Mouse (Mus musculus) midbrain, embryonic 10.5 days (tissue): ENCODE measurements around the gene Map1a. TPM values are rescaled to one million over a fixed set of nuclear protein-coding genes. Genes with fewer than 3 reads are reported as not detected.

Experiments
- DNase-seq: peaks from one replicate; pipeline ENCODE4 v3.0.0-alpha.2; 2017; ENCODE audit warnings: low spot score
- H3K27ac ChIP-seq: fragments of 300-500 bp; sonication (generic); replicated peaks from 2 replicates; pipeline ENCODE4 v1.5.1; 2016; ENCODE audit warnings: mild to moderate bottlenecking
- H3K27me3 ChIP-seq: fragments of 300-500 bp; sonication (generic); 2 replicates; pipeline ENCODE4 v1.6.1; 2016; ENCODE audit warnings: low read depth, mild to moderate bottlenecking; ENCODE audit not compliant: poor library complexity, severe bottlenecking
- H3K36me3 ChIP-seq: fragments of 300-500 bp; sonication (generic); 2 replicates; pipeline ENCODE4 v1.6.1; 2016; ENCODE audit warnings: mild to moderate bottlenecking, moderate library complexity
- H3K4me1 ChIP-seq: fragments of 300-500 bp; sonication (generic); 2 replicates; pipeline ENCODE4 v1.6.1; 2016
- H3K4me3 ChIP-seq: fragments of 300-500 bp; sonication (generic); 2 replicates; pipeline ENCODE4 v1.5.1; 2016; ENCODE audit warnings: mild to moderate bottlenecking, moderate library complexity
- H3K9me3 ChIP-seq: fragments of 300-500 bp; sonication (generic); replicated peaks from 2 replicates; pipeline ENCODE4 v1.6.1; 2016; ENCODE audit warnings: mild to moderate bottlenecking
- WGBS: fragments of 180-500 bp; shearing (Covaris S2); methylation state at CpG from one replicate; pipeline ENCODE4 v1.1.7; 2016; 5-methylcytosine and 5-hydroxymethylcytosine counted together
- polyA plus RNA-seq: library from polyadenylated mRNA; unstranded; fragments of >200 nt; fragmentation: Nextera tagmentation; extraction: Ambion mirVana; gene quantifications from 2 replicates; pipeline ENCODE4 v1.2.1, GENCODE M21; 2016

Gene Map1a
- polyA plus RNA-seq, 1 experiment from 2014 or later, result 7.8 TPM

GRCm38 (mm10) chr2:121339057-121339456 lies 49.7 kb downstream of the Map1a start:
- Histone ChIP-seq H3K4me1 (no peaks in the 10 kb centered on the region), H3K4me3 (no peak overlapping the region)
- no peak for DNase-seq

GRCm38 (mm10) chr2:121353156-121353555 lies 63.8 kb downstream of the Map1a start:
- H3K36me3 ChIP-seq, result peaks cover 4% of the 10 kb centered on the region; the same call in 1 of the 2 replicates
- WGBS, result 77% methylated on average over 8 of the region's 8 CpGs
- DNase-seq, result no peak
- H3K9me3 ChIP-seq, result no peaks in the 10 kb centered on the region
- peaks cover 15% of the 10 kb centered on the region for H3K4me1 ChIP-seq
- H3K4me3 ChIP-seq, result no peak overlapping the region
- no peak overlapping the region for H3K27ac ChIP-seq
- peaks cover 21% of the 10 kb centered on the region for H3K27me3 ChIP-seq

More at GRCm38 (mm10) chr2:121339057-121339456, 49.7 kb downstream of the Map1a start:
- H3K27me3 ChIP-seq, result no peaks in the 10 kb centered on the region
- H3K36me3 ChIP-seq, result peaks cover 23% of the 10 kb centered on the region
- H3K27ac ChIP-seq, result no peak overlapping the region
- no peaks in the 10 kb centered on the region for H3K9me3 ChIP-seq

GRCm38 (mm10) chr2:121354378-121354777 lies 65.0 kb downstream of the Map1a start:
- H3K27me3 ChIP-seq, result peaks cover 33% of the 10 kb centered on the region
- peak overlapping the region; percentile 92 for H3K27ac ChIP-seq
- WGBS, result 6% methylated on average over 6 of the region's 6 CpGs
- peak overlapping the region; percentile 88 for H3K4me3 ChIP-seq
- H3K4me1 ChIP-seq, result peaks cover 27% of the 10 kb centered on the region
- 0 out of 2 replicates have a peak, but pooled peaks cover 4% of the 10 kb centered on the region for H3K36me3 ChIP-seq
- DNase-seq, result no peak
- no peaks in the 10 kb centered on the region for H3K9me3 ChIP-seq

- Histone ChIP-seq H3K27ac (peak within 1 kb of the TSS; percentile 92), H3K4me3 (peak within 1 kb of the TSS; percentile 88), H3K4me1 (peaks cover 29% of the 10 kb centered on the region), H3K27me3 (peaks cover 39% of the 10 kb centered on the region), H3K36me3 (no peaks in the 10 kb centered on the region), H3K9me3 (no peaks in the 10 kb centered on the region)
- DNase-seq, result peak; percentile 98
- WGBS, result under 1% methylated on average over 58 of the region's 58 CpGs
These were observed 65.6 kb downstream of the Map1a start, which contains the start of gene Ppip5k1 for GRCm38 (mm10) chr2:121354820-121355592. Ppip5k1 (minus strand) TSS chr2:121355396.

GRCm38 (mm10) chr2:121357494-121357893 lies 68.1 kb downstream of the Map1a start, which contains the start of gene Ckmt1:
Ckmt1 (plus strand) TSS chr2:121357714.
- WGBS, result 64% methylated on average over 5 of the region's 5 CpGs
- Histone ChIP-seq H3K36me3 (no peaks in the 10 kb centered on the region), H3K27ac (peak within 1 kb of the TSS; percentile 3), H3K9me3 (no peaks in the 10 kb centered on the region), H3K4me1 (peaks cover 29% of the 10 kb centered on the region), H3K27me3 (peaks cover 40% of the 10 kb centered on the region), H3K4me3 (peak within 1 kb of the TSS; percentile 50)
- DNase-seq, result no peak

GRCm38 (mm10) chr2:121357961-121358360 lies 68.6 kb downstream of the Map1a start:
- WGBS, result 5% methylated on average over 4 of the region's 4 CpGs
- Histone ChIP-seq H3K4me1 (peaks cover 29% of the 10 kb centered on the region), H3K36me3 (no peaks in the 10 kb centered on the region), H3K27ac (no peak overlapping the region), H3K9me3 (no peaks in the 10 kb centered on the region), H3K27me3 (peaks cover 40% of the 10 kb centered on the region), H3K4me3 (peak overlapping the region; percentile 50)
- no peak for DNase-seq

GRCm38 (mm10) chr2:121358381-121358780 lies 69.0 kb downstream of the Map1a start:
- under 1% methylated on average over 16 of the region's 16 CpGs for WGBS
- Histone ChIP-seq H3K4me3 (peak overlapping the region; percentile 50), H3K27me3 (peaks cover 40% of the 10 kb centered on the region), H3K4me1 (peaks cover 29% of the 10 kb centered on the region), H3K36me3 (no peaks in the 10 kb centered on the region), H3K27ac (peak overlapping the region; percentile 3), H3K9me3 (no peaks in the 10 kb centered on the region)
- DNase-seq, result peak; percentile 40

- 58% methylated on average over 4 of the region's 4 CpGs for WGBS
- DNase-seq, result no peak
These were observed 70.1 kb downstream of the Map1a start for GRCm38 (mm10) chr2:121359461-121359860.

More at GRCm38 (mm10) chr2:121359461-121359860, 70.1 kb downstream of the Map1a start:
- Histone ChIP-seq H3K9me3 (no peaks in the 10 kb centered on the region), H3K36me3 (no peaks in the 10 kb centered on the region), H3K27me3 (peaks cover 40% of the 10 kb centered on the region), H3K4me3 (no peak overlapping the region), H3K4me1 (peaks cover 23% of the 10 kb centered on the region), H3K27ac (no peak overlapping the region)

Other genes with a start within 250 kb of the Map1a start
- gene Tgm5, start 203.8 kb upstream of the Map1a start, polyA plus RNA-seq, result not detected in 2 replicates
- gene Tgm7, start 179.8 kb upstream of the Map1a start, polyA plus RNA-seq, result not detected in 2 replicates
- 29.6 and 34.0 TPM in 2 replicates for gene Adal, start 149.2 kb upstream of the Map1a start, polyA plus RNA-seq
- 21.9 and 22.8 TPM in 2 replicates for gene Lcmt2, start 148.9 kb upstream of the Map1a start, polyA plus RNA-seq
- 81.2 and 84.2 TPM in 2 replicates for gene Tubgcp4, start 118.9 kb upstream of the Map1a start, polyA plus RNA-seq
- 13.2 and 13.8 TPM in 2 replicates for gene Zscan29, start 118.5 kb upstream of the Map1a start, polyA plus RNA-seq
- gene Trp53bp1, start 18.2 kb upstream of the Map1a start, polyA plus RNA-seq, result 115 and 146 TPM in 2 replicates
- 11.2 and 11.4 TPM in 2 replicates for gene Ppip5k1, start 65.8 kb downstream of the Map1a start, polyA plus RNA-seq
- 1.5 and 3.9 TPM in 2 replicates for gene Ckmt1, start 68.1 kb downstream of the Map1a start, polyA plus RNA-seq
- gene Strc, start 97.6 kb downstream of the Map1a start, polyA plus RNA-seq, result not detected in 2 replicates
- gene Pdia3, start 124.2 kb downstream of the Map1a start, polyA plus RNA-seq, result 549 and 624 TPM in 2 replicates
- 2.7 and 4.1 TPM in 2 replicates for gene Catsper2, start 124.2 kb downstream of the Map1a start, polyA plus RNA-seq
- 2.2 and 2.5 TPM in 2 replicates for gene Ell3, start 154.7 kb downstream of the Map1a start, polyA plus RNA-seq
- gene Serf2, start 159.6 kb downstream of the Map1a start, polyA plus RNA-seq, result 488 and 493 TPM in 2 replicates
- gene Hypk, start 163.7 kb downstream of the Map1a start, polyA plus RNA-seq, result 125 and 129 TPM in 2 replicates
- 0.28 and 0.88 TPM in 2 replicates for gene Serinc4, start 167.2 kb downstream of the Map1a start, polyA plus RNA-seq
- gene Mfap1b, start 184.5 kb downstream of the Map1a start, polyA plus RNA-seq, result 53.2 and 57.2 TPM in 2 replicates
- 26.4 and 29.0 TPM in 2 replicates for gene Mfap1a, start 217.1 kb downstream of the Map1a start, polyA plus RNA-seq
- gene Wdr76, start 217.1 kb downstream of the Map1a start, polyA plus RNA-seq, result 13.0 and 14.0 TPM in 2 replicates